Mouse (Mus musculus): ENCODE data around the gene Ambra1. TPM values are rescaled to one million over a fixed set of nuclear protein-coding genes. Genes with fewer than 3 reads are reported as not detected.

Ambra1 gene
- total RNA-seq, 2 experiments from 2014 or later: 13.8 to 15.5 TPM

GRCm38 (mm10) chr2:91856958-91857357 lies 127.0 kb downstream of the Ambra1 start:
- no peak for DNase-seq
- intact Hi-C loops (cut with DNase I): no loop called here

- DNase-seq: no peak
- intact Hi-C loops (cut with DNase I): loop anchor here (2.0 kb wide), 1 partner anchor 23 kb away; no protein-coding TSS in a partner anchor
These were observed 129.5 kb downstream of the Ambra1 start for GRCm38 (mm10) chr2:91859423-91859822.

GRCm38 (mm10) chr2:91870754-91871153 lies 140.8 kb downstream of the Ambra1 start:
- intact Hi-C loops (cut with DNase I): loop anchor here (5.0 kb wide), 1 partner anchor 33 kb away; no protein-coding TSS in a partner anchor
- DNase-seq: peak in 1 of 2 experiments; percentile 14

GRCm38 (mm10) chr2:91871225-91871624 lies 141.3 kb downstream of the Ambra1 start:
- no peak for DNase-seq
- intact Hi-C loops (cut with DNase I): loop anchor here (5.0 kb wide), 1 partner anchor 34 kb away; no protein-coding TSS in a partner anchor

GRCm38 (mm10) chr2:91872658-91873057 lies 142.7 kb downstream of the Ambra1 start:
- intact Hi-C loops (cut with DNase I): loop anchor here (5.0 kb wide), 1 partner anchor 35 kb away; no protein-coding TSS in a partner anchor
- DNase-seq: no peak

GRCm38 (mm10) chr2:91876000-91876805 lies 146.3 kb downstream of the Ambra1 start:
- DNase-seq: no peak
- intact Hi-C loops (cut with DNase I): no loop called here

- intact Hi-C loops (cut with DNase I): no loop called here
- DNase-seq: no peak
These were observed 146.8 kb downstream of the Ambra1 start for GRCm38 (mm10) chr2:91876806-91877140.

GRCm38 (mm10) chr2:91878387-91879180 lies 148.7 kb downstream of the Ambra1 start:
- intact Hi-C loops (cut with DNase I): no loop called here
- no peak for DNase-seq

- intact Hi-C loops (cut with DNase I): loop anchor here (2.0 to 5.0 kb wide), 2 partner anchors 25 to 327 kb away; no protein-coding TSS in a partner anchor
- DNase-seq: no peak
These were observed 154.0 kb downstream of the Ambra1 start for GRCm38 (mm10) chr2:91883961-91884360.

- intact Hi-C loops (cut with DNase I): loop anchor here (5.0 kb wide), 1 partner anchor 327 kb away; no protein-coding TSS in a partner anchor
- no peak for DNase-seq
These were observed 154.7 kb downstream of the Ambra1 start for GRCm38 (mm10) chr2:91884616-91885015.

GRCm38 (mm10) chr2:91894716-91895115 lies 164.8 kb downstream of the Ambra1 start:
- no peak for DNase-seq
- intact Hi-C loops (cut with DNase I): no loop called here

GRCm38 (mm10) chr2:91895401-91895800 lies 165.5 kb downstream of the Ambra1 start:
- intact Hi-C loops (cut with DNase I): no loop called here

GRCm38 (mm10) chr2:91897968-91898367 lies 168.0 kb downstream of the Ambra1 start:
- intact Hi-C loops (cut with DNase I): no loop called here

More at GRCm38 (mm10) chr2:91895401-91895800, 165.5 kb downstream of the Ambra1 start:
- no peak for DNase-seq

GRCm38 (mm10) chr2:91899141-91899540 lies 169.2 kb downstream of the Ambra1 start:
- intact Hi-C loops (cut with DNase I): no loop called here
- no peak for DNase-seq

More at GRCm38 (mm10) chr2:91897968-91898367, 168.0 kb downstream of the Ambra1 start:
- DNase-seq: no peak

- no peak for DNase-seq
These were observed 170.5 kb downstream of the Ambra1 start for GRCm38 (mm10) chr2:91900431-91900830.

GRCm38 (mm10) chr2:91902336-91902735 lies 172.4 kb downstream of the Ambra1 start:
- no peak for DNase-seq
- intact Hi-C loops (cut with DNase I): no loop called here

More at GRCm38 (mm10) chr2:91900431-91900830, 170.5 kb downstream of the Ambra1 start:
- intact Hi-C loops (cut with DNase I): no loop called here

GRCm38 (mm10) chr2:91903171-91903925 lies 173.4 kb downstream of the Ambra1 start:
- DNase-seq: no peak
- intact Hi-C loops (cut with DNase I): no loop called here

- no peak for DNase-seq
- intact Hi-C loops (cut with DNase I): no loop called here
These were observed 174.8 kb downstream of the Ambra1 start for GRCm38 (mm10) chr2:91904618-91905307.

GRCm38 (mm10) chr2:91906141-91906540 lies 176.2 kb downstream of the Ambra1 start:
- DNase-seq: no peak
- intact Hi-C loops (cut with DNase I): no loop called here

- intact Hi-C loops (cut with DNase I): no loop called here
- no peak for DNase-seq
These were observed 182.7 kb downstream of the Ambra1 start for GRCm38 (mm10) chr2:91912616-91913015.
